Comparison of ENCODE assay signal across 13 mouse cellular contexts in genomic region chrX:138960713-138961112, GRCm38 (mm10). TPM values are rescaled to one million over a fixed set of nuclear protein-coding genes. Genes with fewer than 3 reads are reported as not detected.
DNase-seq lines count a peak whose midpoint lies in the region; ATAC-seq lines count a peak whose summit lies in the region.
"Had no signal": no experiment of that assay in that cellular context is flagged by ENCODE, and none has a peak within 500 bp of the region (broad histone marks: within the 10 kb centered on the region; RNA-seq: fewer than 3 reads in every experiment).

No protein-coding gene starts in this region.

- no peak overlapping the region for H3K4me3 ChIP-seq in heart, embryonic 12.5 days
- H3K4me3 ChIP-seq in lung, embryonic 16.5 days (ENCODE audit: low read length), result no peak overlapping the region
- H3K4me3 ChIP-seq in limb, embryonic 11.5 days (ENCODE audit: low read depth, low read length), result no peak overlapping the region
- H3K4me3 ChIP-seq: layer of hippocampus, adult 2 months; limb, embryonic 13.5 days; midbrain, embryonic 10.5 days; neural tube, embryonic 15.5 days had no signal

- H3K36me3 ChIP-seq in heart, embryonic 12.5 days, result no peaks in the 10 kb centered on the region
- H3K36me3 ChIP-seq in lung, embryonic 16.5 days (ENCODE audit: control insufficient read depth, insufficient read depth, low read length), result no peaks in the 10 kb centered on the region
- H3K36me3 ChIP-seq in limb, embryonic 11.5 days (ENCODE audit: control insufficient read depth, insufficient read depth, low read length), result no peaks in the 10 kb centered on the region
- H3K36me3 ChIP-seq: limb, embryonic 13.5 days; midbrain, embryonic 10.5 days; neural tube, embryonic 15.5 days had no signal

- ATAC-seq in heart, embryonic 12.5 days (ENCODE audit: insufficient number of reproducible peaks, low FRiP score), result no peak
- ATAC-seq in lung, embryonic 16.5 days (ENCODE audit: low read depth), result peak; percentile 31; the same call in 1 of the 2 replicates
- ATAC-seq in limb, embryonic 11.5 days (ENCODE audit: insufficient number of reproducible peaks, low FRiP score, low TSS enrichment, low read depth), result no peak
- ATAC-seq: intestine, embryonic 16.5 days had no signal

- intact Hi-C loops in heart, postnatal 14 days (cut with DNase I), result no loop called here

- 39% methylated on average over 3 of the region's 3 CpGs for WGBS in heart, embryonic 12.5 days
- WGBS in lung, embryonic 16.5 days, result 22% methylated on average over 3 of the region's 3 CpGs
- WGBS in limb, embryonic 11.5 days, result 61% methylated on average over 3 of the region's 3 CpGs

- DNase-seq in heart, postnatal 14 days, result peak; percentile 4 to 9
- no peak for DNase-seq in lung, postnatal 36 days
- DNase-seq in embryo, embryonic 11 days, result peak; percentile 50
- DNase-seq in limb, embryonic 11.5 days (ENCODE audit: low spot score), result peak; percentile 49
- no peak for DNase-seq in spleen, postnatal 4 days (ENCODE audit: low spot score in 2 of 2)
- DNase-seq: right cerebral cortex, postnatal 4 days had no signal

- H3K4me1 ChIP-seq in heart, embryonic 12.5 days (replicated peaks), result no peaks in the 10 kb centered on the region
- no peaks in the 10 kb centered on the region for H3K4me1 ChIP-seq in lung, embryonic 16.5 days (replicated peaks; ENCODE audit: control insufficient read depth, insufficient read depth, low read length)
- no peaks in the 10 kb centered on the region for H3K4me1 ChIP-seq in limb, embryonic 11.5 days (ENCODE audit: control insufficient read depth, insufficient read depth, low read length)
- H3K4me1 ChIP-seq: limb, embryonic 13.5 days; midbrain, embryonic 10.5 days; neural tube, embryonic 15.5 days had no signal

- H3K4me2 ChIP-seq in heart, embryonic 12.5 days, result no peak overlapping the region
- H3K4me2 ChIP-seq in lung, embryonic 16.5 days (ENCODE audit: low read depth, low read length), result no peak overlapping the region
- no peak overlapping the region for H3K4me2 ChIP-seq in limb, embryonic 11.5 days (ENCODE audit: low read depth, severe bottlenecking)
- H3K4me2 ChIP-seq: limb, embryonic 13.5 days; neural tube, embryonic 15.5 days had no signal

- no peaks in the 10 kb centered on the region for H3K9me3 ChIP-seq in heart, embryonic 12.5 days (replicated peaks)
- H3K9me3 ChIP-seq in lung, embryonic 16.5 days (ENCODE audit: control insufficient read depth, low read length), result no peaks in the 10 kb centered on the region
- H3K9me3 ChIP-seq in limb, embryonic 11.5 days (ENCODE audit: control insufficient read depth, low read length), result no peaks in the 10 kb centered on the region
- H3K9me3 ChIP-seq: limb, embryonic 13.5 days; midbrain, embryonic 10.5 days; neural tube, embryonic 15.5 days had no signal

- H3K9ac ChIP-seq in heart, embryonic 12.5 days, result no peak overlapping the region
- H3K9ac ChIP-seq in lung, embryonic 16.5 days (ENCODE audit: low read length), result no peak overlapping the region
- no peak overlapping the region for H3K9ac ChIP-seq in limb, embryonic 11.5 days (ENCODE audit: low read length)
- H3K9ac ChIP-seq: limb, embryonic 13.5 days; neural tube, embryonic 15.5 days had no signal

- no peak overlapping the region for H3K27ac ChIP-seq in heart, embryonic 12.5 days (ENCODE audit: poor library complexity, severe bottlenecking)
- no peak overlapping the region for H3K27ac ChIP-seq in lung, embryonic 16.5 days (ENCODE audit: low read length)
- no peak overlapping the region for H3K27ac ChIP-seq in limb, embryonic 11.5 days (replicated peaks; ENCODE audit: low read depth, low read length)
- H3K27ac ChIP-seq: layer of hippocampus, adult 2 months; limb, embryonic 13.5 days; midbrain, embryonic 10.5 days; neural tube, embryonic 15.5 days had no signal

- no peaks in the 10 kb centered on the region for H3K27me3 ChIP-seq in heart, embryonic 12.5 days (replicated peaks)
- H3K27me3 ChIP-seq in lung, embryonic 16.5 days (ENCODE audit: control insufficient read depth, insufficient read depth, low read depth, low read length), result no peaks in the 10 kb centered on the region
- no peaks in the 10 kb centered on the region for H3K27me3 ChIP-seq in limb, embryonic 11.5 days (ENCODE audit: control insufficient read depth, insufficient read depth, low read length)
- H3K27me3 ChIP-seq: neural tube, embryonic 15.5 days had no signal

RNA-seq across cellular contexts. Expression of gene Nrk, which starts 46.5 kb away (rescaled TPM):
- 1 to 10 TPM; 8.0 to 9.0 TPM for total RNA-seq in heart, postnatal 14 days (2021)
- polyA plus RNA-seq in heart, embryonic 12.5 days (2016; fragmentation: Nextera tagmentation; extraction: Ambion mirVana), result 57.6 and 59.9 TPM in 2 replicates
- polyA plus RNA-seq in lung, embryonic 16.5 days (2015; fragmentation: Nextera tagmentation; extraction: Ambion mirVana), result 13.2 and 16.2 TPM in 2 replicates
- polyA plus RNA-seq in limb, embryonic 11.5 days (2014; fragmentation: Nextera tagmentation; extraction: Ambion mirVana), result 25.5 and 28.1 TPM in 2 replicates

Comparison
In these comparisons a context has a peak if more than half of its experiments do, and no peak if none do; other contexts are left out.
1. DNase-seq: peak in heart, postnatal 14 days (2 of 2), embryo, embryonic 11 days (single experiment) and limb, embryonic 11.5 days (single experiment); none in lung, postnatal 36 days (single experiment) and spleen, postnatal 4 days (0 of 2).